Mouse (Mus musculus) intestine, embryonic 14.5 days (tissue): ENCODE measurements at regions not wholly inside any gene's neighbourhood (a gene's known extent, or its start where the extent isn't known, plus 50 kb on each side); places are given as distances from the start of the nearest gene placed in this dataset.

Experiments used
- ATAC-seq: fragments of 200-750 bp; cut with Nextera tagmentation; replicated peaks from 2 replicates; pipeline ENCODE4 v1.8.0; 2017; ENCODE audit warnings: low read depth, moderate number of reproducible peaks, moderate TSS enrichment, moderate library complexity; ENCODE audit not compliant: low FRiP score, low TSS enrichment
- DNase-seq: peaks from one replicate; pipeline ENCODE4 v3.0.0-alpha.2; 2018; ENCODE audit warnings: low spot score
- H3K27ac ChIP-seq: fragments of 300-500 bp; sonication (generic); 2 replicates; pipeline ENCODE4 v1.5.1; 2014; ENCODE audit warnings: low read depth, mild to moderate bottlenecking, control low read depth
- H3K27me3 ChIP-seq: fragments of 300-500 bp; sonication (generic); replicated peaks from 2 replicates; pipeline ENCODE4 v1.6.1; 2014; ENCODE audit warnings: low read length, control low read depth; ENCODE audit not compliant: control insufficient read depth, insufficient read depth
- H3K36me3 ChIP-seq: fragments of 300-500 bp; sonication (generic); 2 replicates; pipeline ENCODE4 v1.6.1; 2014; ENCODE audit warnings: low read length, control low read depth; ENCODE audit not compliant: control insufficient read depth, insufficient read depth
- H3K4me1 ChIP-seq: fragments of 300-500 bp; sonication (generic); replicated peaks from 2 replicates; pipeline ENCODE4 v1.6.1; 2014; ENCODE audit warnings: low read length, control low read depth, mixed read lengths; ENCODE audit not compliant: control insufficient read depth, insufficient read depth
- H3K4me2 ChIP-seq: fragments of 300-500 bp; sonication (generic); 2 replicates; pipeline ENCODE4 v1.6.1; 2014; ENCODE audit warnings: low read length
- H3K4me3 ChIP-seq: fragments of 300-500 bp; sonication (generic); 2 replicates; pipeline ENCODE4 v1.5.1; 2014; ENCODE audit warnings: low read depth, low read length, control low read depth, mixed read lengths
- H3K9ac ChIP-seq: fragments of 300-500 bp; sonication (generic); 2 replicates; pipeline ENCODE4 v1.6.1; 2014; ENCODE audit warnings: mild to moderate bottlenecking, low read length
- H3K9me3 ChIP-seq: fragments of 300-500 bp; sonication (generic); 2 replicates; pipeline ENCODE4 v1.6.1; 2016; ENCODE audit warnings: low read length, control low read depth; ENCODE audit not compliant: control insufficient read depth
- WGBS: fragments of 180-500 bp; shearing (Covaris S2); extraction: QIAGEN DNeasy Blood & Tissue Kit; methylation state at CpG from one replicate; pipeline ENCODE4 v1.1.7; 2014; 5-methylcytosine and 5-hydroxymethylcytosine counted together

GRCm38 (mm10) chr12:73475774-73476173 lies 70.4 kb downstream of the Tmem30b start:
- Histone ChIP-seq H3K27me3 (no peaks in the 10 kb centered on the region), H3K27ac (no peak overlapping the region), H3K4me2 (no peak overlapping the region), H3K9me3 (no peaks in the 10 kb centered on the region), H3K4me3 (no peak overlapping the region), H3K9ac (no peak overlapping the region), H3K36me3 (no peaks in the 10 kb centered on the region), H3K4me1 (peaks cover 5% of the 10 kb centered on the region; the same call in 1 of the 2 replicates)
- WGBS, result 68% methylated on average over 3 of the region's 3 CpGs
- DNase-seq (no peak), ATAC-seq (no peak)

- Histone ChIP-seq H3K27me3 (no peaks in the 10 kb centered on the region), H3K36me3 (no peaks in the 10 kb centered on the region), H3K9me3 (no peaks in the 10 kb centered on the region), H3K4me3 (no peak overlapping the region), H3K9ac (no peak overlapping the region), H3K27ac (no peak overlapping the region), H3K4me2 (no peak overlapping the region), H3K4me1 (peaks cover 5% of the 10 kb centered on the region; the same call in 1 of the 2 replicates)
- ATAC-seq, result no peak
- no peak for DNase-seq
- WGBS, result 50% methylated on average over 5 of the region's 5 CpGs
Measured at GRCm38 (mm10) chr12:73475020-73475419, 71.2 kb downstream of the Tmem30b start.

GRCm38 (mm10) chr12:73473111-73473510 lies 73.1 kb downstream of the Tmem30b start:
- no peaks in the 10 kb centered on the region for H3K9me3 ChIP-seq
- DNase-seq (no peak), ATAC-seq (no peak)
- no peak overlapping the region for H3K27ac ChIP-seq
- H3K4me1 ChIP-seq, result peaks cover 5% of the 10 kb centered on the region; the same call in 1 of the 2 replicates
- H3K27me3 ChIP-seq, result no peaks in the 10 kb centered on the region
- H3K9ac ChIP-seq, result no peak overlapping the region
- no peak overlapping the region for H3K4me2 ChIP-seq
- 71% methylated on average over 4 of the region's 4 CpGs for WGBS
- no peak overlapping the region for H3K4me3 ChIP-seq
- no peaks in the 10 kb centered on the region for H3K36me3 ChIP-seq

- Histone ChIP-seq H3K36me3 (no peaks in the 10 kb centered on the region), H3K27ac (no peak overlapping the region), H3K4me1 (peaks cover 5% of the 10 kb centered on the region; the same call in 1 of the 2 replicates), H3K9ac (no peak overlapping the region), H3K9me3 (no peaks in the 10 kb centered on the region), H3K4me2 (no peak overlapping the region), H3K4me3 (no peak overlapping the region), H3K27me3 (no peaks in the 10 kb centered on the region)
- no peak for DNase-seq
- 74% methylated on average over 9 of the region's 9 CpGs for WGBS
- ATAC-seq, result no peak
Measured at GRCm38 (mm10) chr12:73471966-73472365, 74.2 kb downstream of the Tmem30b start.

GRCm38 (mm10) chr12:73466484-73466883 lies 79.7 kb downstream of the Tmem30b start:
- no peak overlapping the region for H3K4me3 ChIP-seq
- no peak for ATAC-seq
- WGBS, result 89% methylated on average over 7 of the region's 7 CpGs

GRCm38 (mm10) chr12:73465975-73466374 lies 80.2 kb downstream of the Tmem30b start:
- DNase-seq (no peak), ATAC-seq (no peak)
- Histone ChIP-seq H3K9ac (no peak overlapping the region), H3K36me3 (no peaks in the 10 kb centered on the region), H3K27ac (no peak overlapping the region), H3K4me1 (0 out of 2 replicates have a peak, but pooled peaks cover 4% of the 10 kb centered on the region), H3K4me2 (no peak overlapping the region), H3K9me3 (no peaks in the 10 kb centered on the region), H3K27me3 (no peaks in the 10 kb centered on the region), H3K4me3 (no peak overlapping the region)
- WGBS, result 83% methylated on average over 5 of the region's 5 CpGs

More at GRCm38 (mm10) chr12:73466484-73466883, 79.7 kb downstream of the Tmem30b start:
- Histone ChIP-seq H3K9me3 (no peaks in the 10 kb centered on the region), H3K4me2 (no peak overlapping the region), H3K36me3 (no peaks in the 10 kb centered on the region), H3K9ac (no peak overlapping the region), H3K4me1 (0 out of 2 replicates have a peak, but pooled peaks cover 4% of the 10 kb centered on the region), H3K27ac (no peak overlapping the region), H3K27me3 (no peaks in the 10 kb centered on the region)
- DNase-seq, result no peak

- 90% methylated on average over 5 of the region's 5 CpGs for WGBS
Measured at GRCm38 (mm10) chr12:73464311-73464710, 81.9 kb downstream of the Tmem30b start.

GRCm38 (mm10) chr12:73462091-73462490 lies 84.1 kb downstream of the Tmem30b start:
- Histone ChIP-seq H3K4me1 (peaks cover 11% of the 10 kb centered on the region; the same call in 1 of the 2 replicates), H3K4me3 (no peak overlapping the region), H3K9ac (no peak overlapping the region), H3K9me3 (no peaks in the 10 kb centered on the region), H3K4me2 (no peak overlapping the region), H3K36me3 (no peaks in the 10 kb centered on the region), H3K27me3 (no peaks in the 10 kb centered on the region), H3K27ac (no peak overlapping the region)
- no peak for DNase-seq
- 55% methylated on average over 5 of the region's 5 CpGs for WGBS
- ATAC-seq, result no peak

More at GRCm38 (mm10) chr12:73464311-73464710, 81.9 kb downstream of the Tmem30b start:
- Histone ChIP-seq H3K36me3 (no peaks in the 10 kb centered on the region), H3K4me2 (no peak overlapping the region), H3K4me1 (peaks cover 11% of the 10 kb centered on the region; the same call in 1 of the 2 replicates), H3K9ac (no peak overlapping the region), H3K9me3 (no peaks in the 10 kb centered on the region), H3K27ac (no peak overlapping the region), H3K27me3 (no peaks in the 10 kb centered on the region), H3K4me3 (no peak overlapping the region)
- DNase-seq (no peak), ATAC-seq (no peak)

GRCm38 (mm10) chr12:73460291-73460761 lies 85.9 kb downstream of the Tmem30b start:
- ATAC-seq (no peak), DNase-seq (no peak)
- Histone ChIP-seq H3K36me3 (no peaks in the 10 kb centered on the region), H3K9ac (no peak overlapping the region), H3K27me3 (no peaks in the 10 kb centered on the region), H3K4me2 (no peak overlapping the region), H3K9me3 (no peaks in the 10 kb centered on the region), H3K27ac (no peak overlapping the region), H3K4me3 (no peak overlapping the region), H3K4me1 (peaks cover 11% of the 10 kb centered on the region; the same call in 1 of the 2 replicates)
- 9% methylated on average over 2 of the region's 2 CpGs for WGBS
